Mouse (Mus musculus) heart, embryonic 16.5 days (tissue): ENCODE data around the gene Epn3. TPM values are rescaled to one million over a fixed set of nuclear protein-coding genes. Genes with fewer than 3 reads are reported as not detected.

Experiments
- ATAC-seq: fragments of 200-750 bp; cut with Nextera tagmentation; replicated peaks from 2 replicates; pipeline ENCODE4 v1.8.0; 2017; ENCODE audit warnings: moderate number of reproducible peaks; ENCODE audit not compliant: insufficient read depth, low FRiP score; ENCODE audit errors: extremely low read depth
- H3K27ac ChIP-seq: fragments of 300-500 bp; sonication (generic); 2 replicates; pipeline ENCODE4 v1.5.1; 2014; ENCODE audit warnings: mild to moderate bottlenecking, low read length, control low read depth, moderate library complexity
- H3K27me3 ChIP-seq: fragments of 300-500 bp; sonication (generic); 2 replicates; pipeline ENCODE4 v1.6.1; 2014; ENCODE audit warnings: low read length, mixed read lengths; ENCODE audit not compliant: control insufficient read depth, insufficient read depth
- H3K36me3 ChIP-seq: fragments of 300-500 bp; sonication (generic); 2 replicates; pipeline ENCODE4 v1.6.1; 2014; ENCODE audit not compliant: control insufficient read depth, insufficient read depth
- H3K4me1 ChIP-seq: fragments of 300-500 bp; sonication (generic); 2 replicates; pipeline ENCODE4 v1.6.1; 2014; ENCODE audit warnings: low read length, mixed read lengths; ENCODE audit not compliant: control insufficient read depth, insufficient read depth
- H3K4me2 ChIP-seq: fragments of 300-500 bp; sonication (generic); 2 replicates; pipeline ENCODE4 v1.6.1; 2014; ENCODE audit warnings: low read depth, mild to moderate bottlenecking, control low read depth, low read length
- H3K4me3 ChIP-seq: fragments of 300-500 bp; sonication (generic); 2 replicates; pipeline ENCODE4 v1.5.1; 2014; ENCODE audit warnings: mild to moderate bottlenecking, control low read depth, low read length
- H3K9ac ChIP-seq: fragments of 300-500 bp; sonication (generic); 2 replicates; pipeline ENCODE4 v1.6.1; 2014; ENCODE audit warnings: low read length, control low read depth
- H3K9me3 ChIP-seq: fragments of 300-500 bp; sonication (generic); replicated peaks from 2 replicates; pipeline ENCODE4 v1.6.1; 2016; ENCODE audit warnings: low read length; ENCODE audit not compliant: control insufficient read depth
- WGBS: fragments of 180-500 bp; shearing (Covaris S2); extraction: QIAGEN DNeasy Blood & Tissue Kit; methylation state at CpG from one replicate; pipeline ENCODE4 v1.1.7; 2014; 5-methylcytosine and 5-hydroxymethylcytosine counted together
- polyA plus RNA-seq: library from polyadenylated mRNA; unstranded; fragments of >200 nt; fragmentation: Nextera tagmentation; extraction: Ambion mirVana; gene quantifications from 2 replicates; pipeline ENCODE4 v1.2.1, GENCODE M21; 2015

The Epn3 gene
- polyA plus RNA-seq, 1 experiment from 2014 or later = 13.6 TPM

- no peak overlapping the region for H3K9ac ChIP-seq
- 76% methylated on average over 8 of the region's 8 CpGs for WGBS
Observed at GRCm38 (mm10) chr11:94501482-94501881, 1.7 kb upstream of the Epn3 start.

GRCm38 (mm10) chr11:94500362-94500761, 588 bp upstream of the Epn3 start:
- Histone ChIP-seq H3K27me3 (peaks cover 6% of the 10 kb centered on the region; the same call in 1 of the 2 replicates), H3K4me2 (peak overlapping the region; percentile 72), H3K36me3 (no peaks in the 10 kb centered on the region), H3K27ac (peak overlapping the region; percentile 87), H3K9me3 (no peaks in the 10 kb centered on the region), H3K4me3 (peak overlapping the region; percentile 70), H3K4me1 (peaks cover 34% of the 10 kb centered on the region), H3K9ac (peak overlapping the region; percentile 88)
- ATAC-seq = no peak
- 30% methylated on average over 8 of the region's 8 CpGs for WGBS

More at GRCm38 (mm10) chr11:94501482-94501881, 1.7 kb upstream of the Epn3 start:
- no peak overlapping the region for H3K4me2 ChIP-seq
- no peaks in the 10 kb centered on the region for H3K9me3 ChIP-seq
- H3K27ac ChIP-seq = no peak overlapping the region
- peaks cover 6% of the 10 kb centered on the region; the same call in 1 of the 2 replicates for H3K27me3 ChIP-seq
- no peak overlapping the region for H3K4me3 ChIP-seq
- peaks cover 33% of the 10 kb centered on the region for H3K4me1 ChIP-seq
- no peak for ATAC-seq
- H3K36me3 ChIP-seq = no peaks in the 10 kb centered on the region

- WGBS = 3% methylated on average over 2 of the region's 2 CpGs
- peaks cover 6% of the 10 kb centered on the region; the same call in 1 of the 2 replicates for H3K27me3 ChIP-seq
Observed at GRCm38 (mm10) chr11:94499035-94499434, 739 bp downstream of the Epn3 start.

GRCm38 (mm10) chr11:94498093-94498996, 1.4 kb downstream of the Epn3 start:
- Histone ChIP-seq H3K27ac (peak overlapping the region; percentile 87), H3K36me3 (no peaks in the 10 kb centered on the region), H3K9me3 (no peaks in the 10 kb centered on the region), H3K4me1 (peaks cover 42% of the 10 kb centered on the region), H3K4me3 (peak overlapping the region; percentile 70), H3K27me3 (peaks cover 6% of the 10 kb centered on the region; the same call in 1 of the 2 replicates), H3K9ac (peak overlapping the region; percentile 88), H3K4me2 (peak overlapping the region; percentile 72)
- 16% methylated on average over 19 of the region's 19 CpGs for WGBS
- peak; percentile 23; the same call in 1 of the 2 replicates for ATAC-seq

More at GRCm38 (mm10) chr11:94499035-94499434, 739 bp downstream of the Epn3 start:
- Histone ChIP-seq H3K27ac (peak overlapping the region; percentile 87), H3K4me2 (peak overlapping the region; percentile 72), H3K9ac (peak overlapping the region; percentile 88), H3K36me3 (no peaks in the 10 kb centered on the region), H3K9me3 (no peaks in the 10 kb centered on the region), H3K4me1 (peaks cover 42% of the 10 kb centered on the region), H3K4me3 (peak overlapping the region; percentile 70)
- no peak for ATAC-seq

- Histone ChIP-seq H3K9ac (peak overlapping the region; percentile 57), H3K27me3 (peaks cover 8% of the 10 kb centered on the region; the same call in 1 of the 2 replicates), H3K9me3 (no peaks in the 10 kb centered on the region), H3K36me3 (0 out of 2 replicates have a peak, but pooled peaks cover 2% of the 10 kb centered on the region), H3K27ac (peak overlapping the region; percentile 90), H3K4me2 (peak overlapping the region; percentile 14; the same call in 1 of the 2 replicates), H3K4me1 (peaks cover 38% of the 10 kb centered on the region), H3K4me3 (no peak overlapping the region)
- 43% methylated on average over 3 of the region's 3 CpGs for WGBS
- peak; percentile 66 for ATAC-seq
Observed at GRCm38 (mm10) chr11:94495415-94495814, 4.4 kb downstream of the Epn3 start.

GRCm38 (mm10) chr11:94491749-94492099, 8.1 kb downstream of the Epn3 start:
- H3K4me2 ChIP-seq = no peak overlapping the region

GRCm38 (mm10) chr11:94491035-94491748, 8.6 kb downstream of the Epn3 start:
- no peak for ATAC-seq
- Histone ChIP-seq H3K36me3 (0 out of 2 replicates have a peak, but pooled peaks cover 2% of the 10 kb centered on the region), H3K27ac (no peak overlapping the region), H3K4me1 (peaks cover 10% of the 10 kb centered on the region), H3K27me3 (peaks cover 20% of the 10 kb centered on the region), H3K9ac (peak overlapping the region; percentile 62), H3K4me3 (peak overlapping the region; percentile 43), H3K4me2 (peak overlapping the region; percentile 62), H3K9me3 (no peaks in the 10 kb centered on the region)
- 20% methylated on average over 55 of the region's 55 CpGs for WGBS

More at GRCm38 (mm10) chr11:94491749-94492099, 8.1 kb downstream of the Epn3 start:
- ATAC-seq = no peak
- H3K36me3 ChIP-seq = 0 out of 2 replicates have a peak, but pooled peaks cover 2% of the 10 kb centered on the region
- H3K9me3 ChIP-seq = no peaks in the 10 kb centered on the region
- H3K27me3 ChIP-seq = peaks cover 15% of the 10 kb centered on the region
- H3K27ac ChIP-seq = no peak overlapping the region
- H3K4me1 ChIP-seq = peaks cover 10% of the 10 kb centered on the region
- H3K9ac ChIP-seq = no peak overlapping the region
- H3K4me3 ChIP-seq = no peak overlapping the region
- WGBS = 68% methylated on average over 7 of the region's 7 CpGs

- no peak overlapping the region for H3K9ac ChIP-seq
- no peak overlapping the region for H3K27ac ChIP-seq
- H3K9me3 ChIP-seq = no peaks in the 10 kb centered on the region
- H3K4me3 ChIP-seq = no peak overlapping the region
- peaks cover 3% of the 10 kb centered on the region for H3K4me1 ChIP-seq
- no peak for ATAC-seq
- H3K36me3 ChIP-seq = 0 out of 2 replicates have a peak, but pooled peaks cover 2% of the 10 kb centered on the region
- 52% methylated on average over 4 of the region's 4 CpGs for WGBS
- H3K4me2 ChIP-seq = no peak overlapping the region
- H3K27me3 ChIP-seq = peaks cover 30% of the 10 kb centered on the region
Observed at GRCm38 (mm10) chr11:94489745-94490144, 10.0 kb downstream of the Epn3 start.
